Mouse (Mus musculus) adrenal gland, postnatal 36 days (tissue): ENCODE measurements at regions not wholly inside any gene's neighbourhood (a gene's known extent, or its start where the extent isn't known, plus 50 kb on each side); places are given as distances from the start of the nearest gene placed in this dataset.
A peak's percentile ranks its signal among the peaks of the same experiment; 100 is the strongest.

ENCODE experiments used
- DNase-seq, 2 experiments: peaks; one replicate each; pipeline ENCODE4 v3.0.0; 2021; ENCODE audit warnings: mixed read lengths in 1 of 2

- DNase-seq: peak in 1 of 2 experiments; percentile 2
Measured at GRCm38 (mm10) chr1:169602122-169602521, 53.2 kb upstream of the Rgs5 start.

DNA sequence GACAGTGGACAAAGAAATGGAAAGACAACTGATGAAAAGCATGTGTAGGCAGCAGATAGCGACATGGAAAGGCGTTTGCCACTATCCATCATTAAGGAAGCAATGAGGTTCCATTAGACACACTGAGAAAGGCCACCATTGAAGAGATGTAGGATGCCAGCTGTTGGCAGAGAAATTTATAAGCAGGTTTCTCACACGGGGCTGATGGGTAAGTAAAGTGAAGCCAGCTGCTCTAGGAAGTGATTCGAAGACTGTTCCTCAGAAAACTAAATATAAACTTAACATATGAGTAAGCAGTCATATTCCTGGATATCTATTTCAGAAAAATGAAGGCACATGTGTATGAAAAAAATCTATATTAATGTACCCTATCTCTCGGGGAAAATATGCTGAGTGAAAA, 60.8 kb upstream of the Rgs5 start:
- DNase-seq: no peak

DNA sequence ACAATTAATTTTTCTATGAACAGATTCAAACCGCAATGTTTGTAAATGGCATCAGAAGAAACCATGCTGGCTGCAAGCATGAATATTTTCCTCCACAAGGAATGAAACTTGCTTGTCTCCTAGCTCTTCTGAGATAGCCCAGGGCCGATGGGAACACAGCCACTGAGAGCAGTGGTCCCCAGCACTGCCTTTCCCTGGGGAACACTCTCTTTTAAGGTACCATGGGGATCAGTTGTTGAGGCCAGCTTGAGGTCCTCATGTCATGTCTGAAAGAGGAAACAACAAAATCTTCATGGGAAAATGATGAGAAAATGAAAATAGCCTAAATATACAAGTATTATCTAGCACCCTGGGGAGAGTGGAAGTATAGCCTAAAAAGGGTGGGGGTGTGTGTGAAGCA, 55.1 kb upstream of the Nuf2 start:
- DNase-seq: no peak

- no peak for DNase-seq
Measured at GRCm38 (mm10) chr1:169582405-169582804, 51.1 kb upstream of the Nuf2 start.
